Mouse (Mus musculus) midbrain, embryonic 11.5 days (tissue): Measurements from ENCODE around the gene Rab44. TPM values are rescaled to one million over a fixed set of nuclear protein-coding genes. Genes with fewer than 3 reads are reported as not detected.

Experiments
- ATAC-seq: fragments of 200-750 bp; cut with Nextera tagmentation; 2 replicates; pipeline ENCODE4 v1.8.0; 2017; ENCODE audit warnings: moderate TSS enrichment, moderate library complexity; ENCODE audit not compliant: low FRiP score
- DNase-seq: peaks from one replicate; pipeline ENCODE4 v3.0.0; 2015; ENCODE audit warnings: low spot score; ENCODE audit errors: missing footprints
- H3K27ac ChIP-seq: fragments of 300-500 bp; sonication (generic); 2 replicates; pipeline ENCODE4 v1.5.1; 2014; ENCODE audit warnings: low read depth, low read length
- H3K27me3 ChIP-seq: fragments of 300-500 bp; sonication (generic); 2 replicates; pipeline ENCODE4 v1.6.1; 2014; ENCODE audit warnings: mild to moderate bottlenecking, low read length, moderate library complexity, mixed read lengths; ENCODE audit not compliant: control insufficient read depth, insufficient read depth
- H3K36me3 ChIP-seq: fragments of 300-500 bp; sonication (generic); 2 replicates; pipeline ENCODE4 v1.6.1; 2014; ENCODE audit warnings: mild to moderate bottlenecking, low read length, moderate library complexity, mixed read lengths; ENCODE audit not compliant: control insufficient read depth, insufficient read depth
- H3K4me1 ChIP-seq: fragments of 300-500 bp; sonication (generic); 2 replicates; pipeline ENCODE4 v1.6.1; 2014; ENCODE audit warnings: low read length; ENCODE audit not compliant: control insufficient read depth, insufficient read depth
- H3K4me2 ChIP-seq: fragments of 300-500 bp; sonication (generic); 2 replicates; pipeline ENCODE4 v1.6.1; 2014; ENCODE audit warnings: mild to moderate bottlenecking, moderate library complexity
- H3K4me3 ChIP-seq: fragments of 300-500 bp; sonication (generic); 2 replicates; pipeline ENCODE4 v1.5.1; 2014; ENCODE audit warnings: low read depth, low read length
- H3K9ac ChIP-seq: fragments of 300-500 bp; sonication (generic); 2 replicates; pipeline ENCODE4 v1.6.1; 2014; ENCODE audit warnings: low read length
- H3K9me3 ChIP-seq: fragments of 300-500 bp; sonication (generic); 2 replicates; pipeline ENCODE4 v1.6.1; 2016; ENCODE audit warnings: low read length; ENCODE audit not compliant: control insufficient read depth
- WGBS: fragments of 180-500 bp; shearing (Covaris S2); extraction: QIAGEN DNeasy Blood & Tissue Kit; methylation state at CpG from one replicate; pipeline ENCODE4 v1.1.7; 2014; 5-methylcytosine and 5-hydroxymethylcytosine counted together
- polyA plus RNA-seq: library from polyadenylated mRNA; unstranded; fragments of >200 nt; fragmentation: Nextera tagmentation; extraction: Ambion mirVana; gene quantifications from 2 replicates; pipeline ENCODE4 v1.2.1, GENCODE M21; 2014

The Rab44 gene
- polyA plus RNA-seq, 1 experiment from 2014 or later: 0.44 TPM

DNA sequence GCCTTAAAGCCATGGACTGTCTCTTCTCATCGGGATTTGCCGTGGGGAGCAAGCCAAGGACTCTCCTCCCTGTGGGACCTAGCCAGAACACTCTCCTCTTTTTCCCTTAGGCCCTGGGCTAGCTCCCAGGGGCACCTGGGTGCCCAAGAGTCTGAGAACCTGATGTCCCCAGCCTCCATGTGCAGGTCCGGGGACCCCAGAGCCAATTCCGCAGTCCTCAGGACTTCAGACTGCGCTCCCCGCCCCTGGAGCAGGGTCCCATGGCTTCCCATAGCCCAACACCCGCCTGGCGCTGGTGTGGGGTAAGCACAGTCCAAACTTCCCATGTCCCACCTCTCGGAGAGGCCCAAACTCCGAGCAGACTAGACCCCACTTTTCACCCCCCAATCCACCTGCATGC is 28.7 kb upstream of the Rab44 start:
- H3K36me3 ChIP-seq: no peaks in the 10 kb centered on the region
- 78% methylated on average over 10 of the region's 10 CpGs for WGBS

DNA sequence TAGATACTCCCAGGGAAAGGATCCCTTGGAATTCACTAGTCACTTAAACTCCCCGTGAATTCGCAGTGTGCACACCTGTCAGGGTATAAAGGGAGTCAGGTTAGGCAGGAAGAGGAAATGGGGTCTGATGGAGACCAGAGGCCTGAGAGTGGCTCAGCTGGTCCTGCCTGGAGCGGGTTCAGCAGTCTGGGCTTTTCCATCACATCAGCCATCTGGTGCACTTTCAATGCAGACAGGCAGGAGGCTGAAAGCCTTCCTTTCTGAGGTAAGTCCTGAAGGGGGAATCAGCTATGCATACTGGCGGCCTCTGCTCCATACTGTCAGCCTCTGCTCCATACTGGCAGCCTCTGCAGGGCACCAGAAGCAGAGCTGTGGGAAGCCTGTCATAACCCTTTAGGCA is 27.0 kb upstream of the Rab44 start:
- Histone ChIP-seq H3K36me3 (no peaks in the 10 kb centered on the region), H3K27ac (no peak overlapping the region), H3K4me3 (no peak overlapping the region), H3K9ac (no peak overlapping the region), H3K27me3 (peaks cover 4% of the 10 kb centered on the region; the same call in 1 of the 2 replicates), H3K9me3 (no peaks in the 10 kb centered on the region), H3K4me1 (no peaks in the 10 kb centered on the region), H3K4me2 (no peak overlapping the region)
- no peak for DNase-seq
- WGBS: 86% methylated on average over 4 of the region's 4 CpGs
- ATAC-seq: no peak

More for the DNA sequence above, 28.7 kb upstream of the Rab44 start:
- Histone ChIP-seq H3K4me3 (no peak overlapping the region), H3K9ac (no peak overlapping the region), H3K4me2 (no peak overlapping the region), H3K27ac (no peak overlapping the region), H3K9me3 (no peaks in the 10 kb centered on the region), H3K27me3 (peaks cover 15% of the 10 kb centered on the region; the same call in 1 of the 2 replicates), H3K4me1 (peaks cover 10% of the 10 kb centered on the region; the same call in 1 of the 2 replicates)
- ATAC-seq (no peak), DNase-seq (no peak)

DNA sequence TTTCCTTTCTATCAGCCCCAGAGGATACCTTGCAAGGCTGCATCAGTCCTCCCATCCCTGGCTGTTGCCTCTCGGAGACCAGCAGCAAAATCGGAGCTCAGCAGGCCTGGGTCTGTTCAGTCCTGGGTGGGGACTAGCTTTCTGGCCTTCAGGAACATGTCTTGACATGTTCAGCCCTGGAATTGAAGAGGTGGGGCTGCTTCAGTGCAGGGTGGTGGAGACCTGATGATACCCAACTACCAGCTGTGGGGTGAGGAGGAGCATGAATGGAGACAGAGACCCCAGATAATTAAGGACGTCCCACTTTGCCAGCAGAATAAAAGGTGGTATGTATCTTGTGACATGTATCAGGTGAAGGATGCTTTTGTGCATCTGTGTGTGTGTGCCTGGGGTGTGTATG is 23.2 kb upstream of the Rab44 start, which contains the start of gene Cdkn1a:
Cdkn1a (plus strand) TSS at position 201 of the 400 bp plus-strand sequence.
- 83% methylated on average over 3 of the region's 3 CpGs for WGBS
- peaks cover 25% of the 10 kb centered on the region for H3K27me3 ChIP-seq
- no peaks in the 10 kb centered on the region for H3K36me3 ChIP-seq
- H3K9ac ChIP-seq: no peak within 1 kb of the TSS
- no peak within 1 kb of the TSS for H3K4me2 ChIP-seq
- H3K9me3 ChIP-seq: no peaks in the 10 kb centered on the region
- DNase-seq (peak; percentile 69), ATAC-seq (no peak)
- peaks cover 15% of the 10 kb centered on the region for H3K4me1 ChIP-seq
- no peak within 1 kb of the TSS for H3K27ac ChIP-seq
- H3K4me3 ChIP-seq: no peak within 1 kb of the TSS

DNA sequence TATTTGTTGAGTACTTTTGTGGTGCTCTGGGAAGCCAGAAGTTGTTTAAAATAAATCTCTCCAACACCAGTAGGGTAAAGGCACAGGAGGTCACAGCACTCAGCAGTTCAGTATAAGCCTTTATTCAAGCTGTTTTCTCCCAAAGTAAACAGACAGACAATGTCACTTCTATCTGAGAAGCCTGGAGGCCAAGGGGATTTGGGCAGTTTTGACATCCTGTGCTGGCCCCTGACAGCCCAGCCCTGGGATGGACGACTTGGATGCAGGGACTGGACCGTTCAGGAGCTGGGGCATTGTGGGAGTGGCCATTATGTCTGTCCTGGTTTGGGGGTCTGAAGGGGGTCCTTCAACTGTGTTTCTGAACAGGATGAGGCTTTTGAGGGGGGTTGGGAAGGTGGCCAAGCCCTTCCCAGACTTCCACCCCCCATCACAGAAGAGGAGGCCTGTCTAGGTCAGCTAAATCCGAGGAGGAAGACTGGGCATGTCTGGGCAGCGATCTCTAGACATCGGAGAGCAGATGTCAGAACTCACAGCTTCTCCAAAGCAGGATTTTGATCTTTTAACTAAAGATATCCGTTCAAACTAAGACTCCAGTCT is 22.5 kb upstream of the Rab44 start:
- Histone ChIP-seq H3K27me3 (peaks cover 25% of the 10 kb centered on the region), H3K9me3 (no peaks in the 10 kb centered on the region), H3K9ac (no peak overlapping the region), H3K27ac (no peak overlapping the region), H3K4me3 (no peak overlapping the region), H3K36me3 (no peaks in the 10 kb centered on the region), H3K4me2 (no peak overlapping the region), H3K4me1 (peaks cover 15% of the 10 kb centered on the region)
- 46% methylated on average over 6 of the region's 6 CpGs for WGBS
- peak; percentile 80 for DNase-seq
- no peak for ATAC-seq

DNA sequence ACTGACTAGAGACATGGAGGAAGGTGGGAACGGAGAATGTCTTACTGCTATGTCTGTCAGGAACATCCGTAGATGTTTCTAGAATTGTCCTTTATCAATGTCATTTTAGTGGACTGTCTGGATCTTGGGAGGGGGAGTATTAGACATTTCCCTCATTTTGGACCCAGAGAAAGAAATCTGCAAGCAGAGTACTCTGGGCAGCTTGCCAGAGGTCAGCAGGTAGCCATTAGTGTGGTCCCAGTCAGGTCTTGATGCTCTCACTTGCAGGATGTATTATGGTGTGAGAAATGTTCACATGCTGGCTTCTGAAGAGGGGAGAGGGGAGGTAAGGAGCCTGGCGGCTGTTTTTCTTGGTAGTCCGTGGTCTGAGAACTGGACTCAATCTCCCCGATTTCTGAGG is 21.4 kb upstream of the Rab44 start:
- peaks cover 15% of the 10 kb centered on the region for H3K4me1 ChIP-seq
- H3K27me3 ChIP-seq: peaks cover 25% of the 10 kb centered on the region
- 69% methylated on average over 5 of the region's 5 CpGs for WGBS
- no peak overlapping the region for H3K9ac ChIP-seq
- no peaks in the 10 kb centered on the region for H3K9me3 ChIP-seq
- no peak overlapping the region for H3K4me3 ChIP-seq
- H3K36me3 ChIP-seq: no peaks in the 10 kb centered on the region
- H3K27ac ChIP-seq: no peak overlapping the region
- ATAC-seq: no peak
- no peak overlapping the region for H3K4me2 ChIP-seq
- peak; percentile 81 for DNase-seq

DNA sequence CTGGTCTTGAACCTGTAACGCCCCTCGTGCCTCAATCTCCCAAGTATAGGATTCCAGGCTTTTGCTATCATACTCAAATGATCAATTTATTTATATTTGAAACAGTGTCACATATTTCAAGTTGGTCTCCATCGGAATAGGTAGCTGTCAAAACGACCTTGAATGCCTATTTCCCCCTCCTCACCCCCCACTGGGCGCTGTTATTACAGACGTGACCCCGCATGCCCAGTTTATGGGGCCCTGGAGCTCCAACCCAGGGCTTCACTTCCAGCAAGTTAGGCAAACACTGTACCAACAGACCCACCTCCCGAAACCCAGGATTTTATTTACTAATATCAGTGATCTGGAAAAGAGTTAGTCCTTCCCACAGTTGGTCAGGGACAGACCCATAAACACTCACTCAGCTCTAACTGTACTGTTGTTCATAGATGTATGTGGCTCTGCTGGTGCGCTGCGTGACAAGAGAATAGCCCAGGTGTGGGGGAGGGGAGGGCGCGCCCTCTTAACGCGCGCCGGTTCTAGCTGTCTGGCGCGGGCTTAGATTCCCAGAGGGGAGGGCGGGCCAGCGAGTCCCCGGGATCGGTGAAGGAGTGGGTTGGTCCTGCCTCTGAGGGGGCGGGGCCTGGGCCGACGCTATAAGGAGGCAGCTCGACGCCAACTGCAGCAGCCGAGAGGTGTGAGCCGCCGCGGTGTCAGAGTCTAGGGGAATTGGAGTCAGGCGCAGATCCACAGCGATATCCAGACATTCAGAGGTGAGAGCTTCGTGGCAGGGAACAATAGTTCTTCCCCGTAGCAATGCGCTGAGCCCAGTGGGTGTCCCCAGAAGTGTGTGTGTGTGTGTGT is 20.6 kb upstream of the Rab44 start:
- 9% methylated on average over 36 of the region's 36 CpGs for WGBS
- H3K27me3 ChIP-seq: peaks cover 25% of the 10 kb centered on the region
- H3K27ac ChIP-seq: no peak overlapping the region

DNA sequence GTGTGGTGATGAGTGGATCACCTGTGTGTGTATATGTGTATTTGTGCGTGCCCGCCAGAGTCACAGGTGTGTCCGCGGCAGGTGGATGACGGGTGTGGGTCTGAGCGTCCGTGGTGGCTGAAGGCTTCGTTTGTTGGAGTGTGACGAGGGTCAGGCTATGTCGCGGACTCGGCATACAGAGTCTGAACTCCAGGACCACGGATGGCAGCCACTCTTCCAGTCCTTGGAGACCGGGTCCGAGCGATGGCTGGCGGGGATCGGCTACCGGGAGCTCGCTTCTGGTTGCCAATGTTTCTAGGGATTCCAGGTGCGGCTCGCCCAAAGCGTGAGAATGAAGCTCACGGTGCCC is 20.0 kb upstream of the Rab44 start:
- ATAC-seq (no peak; the same call in 1 of the 2 replicates), DNase-seq (no peak)
- peaks cover 25% of the 10 kb centered on the region for H3K27me3 ChIP-seq
- no peaks in the 10 kb centered on the region for H3K9me3 ChIP-seq
- no peak overlapping the region for H3K27ac ChIP-seq
- under 1% methylated on average over 24 of the region's 24 CpGs for WGBS
- no peaks in the 10 kb centered on the region for H3K36me3 ChIP-seq
- H3K4me2 ChIP-seq: peak overlapping the region; percentile 59
- H3K4me1 ChIP-seq: peaks cover 15% of the 10 kb centered on the region
- H3K4me3 ChIP-seq: peak overlapping the region; percentile 39
- H3K9ac ChIP-seq: peak overlapping the region; percentile 59

More for the DNA sequence above, 20.6 kb upstream of the Rab44 start:
- ATAC-seq (peak; percentile 83), DNase-seq (peak; percentile 96)
- Histone ChIP-seq H3K9me3 (no peaks in the 10 kb centered on the region), H3K4me3 (peak overlapping the region; percentile 39), H3K36me3 (no peaks in the 10 kb centered on the region), H3K9ac (peak overlapping the region; percentile 9; the same call in 1 of the 2 replicates), H3K4me1 (peaks cover 15% of the 10 kb centered on the region), H3K4me2 (peak overlapping the region; percentile 59)

DNA sequence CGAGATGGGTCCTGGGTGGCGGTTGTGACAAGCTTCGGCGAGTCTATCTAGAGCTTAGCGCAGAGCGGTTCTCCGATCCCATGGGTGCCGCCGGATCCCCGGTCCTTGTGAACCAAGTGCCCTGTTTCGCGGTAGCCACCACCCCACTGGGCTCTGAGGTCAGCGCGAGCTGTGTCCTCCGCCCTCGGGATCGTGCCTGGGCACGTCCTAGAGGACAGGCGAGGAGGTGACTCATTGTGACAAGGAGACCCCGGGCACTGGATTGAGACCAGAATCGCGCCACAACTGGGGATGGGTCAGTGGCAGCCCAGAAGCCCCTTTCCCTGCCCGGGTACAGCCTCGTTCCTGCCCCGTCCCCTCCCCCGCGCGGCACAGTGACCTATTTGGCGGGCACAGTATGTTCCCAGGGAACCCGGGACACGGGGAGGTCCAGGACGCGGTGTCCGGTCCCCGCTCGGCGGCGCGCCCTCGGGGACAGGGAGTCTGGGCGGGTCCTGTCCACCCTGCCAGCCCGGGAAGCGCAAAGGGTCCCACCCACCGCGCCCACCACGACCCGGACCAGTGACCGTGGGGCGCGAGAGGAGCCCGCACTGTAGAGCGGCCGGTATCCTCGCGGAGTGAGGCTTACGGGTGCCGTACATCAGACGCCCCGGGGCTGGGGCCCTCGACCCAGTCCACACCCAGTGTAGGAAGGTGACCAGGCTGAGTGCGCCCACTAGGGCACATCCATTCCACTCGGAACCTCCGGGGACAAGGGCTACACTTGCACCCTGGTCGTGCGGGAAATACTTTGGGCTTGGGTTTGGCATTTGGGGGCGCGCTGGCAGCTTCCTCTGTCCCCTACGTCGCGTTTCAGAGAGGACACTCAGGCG is 19.4 kb upstream of the Rab44 start:
- Histone ChIP-seq H3K4me3 (peak overlapping the region; percentile 39), H3K27me3 (peaks cover 25% of the 10 kb centered on the region), H3K4me2 (peak overlapping the region; percentile 59), H3K4me1 (peaks cover 15% of the 10 kb centered on the region), H3K9ac (peak overlapping the region; percentile 59), H3K27ac (no peak overlapping the region), H3K36me3 (no peaks in the 10 kb centered on the region), H3K9me3 (no peaks in the 10 kb centered on the region)
- WGBS: 1% methylated on average over 70 of the region's 71 CpGs
- ATAC-seq: peak; percentile 60
- peak; percentile 96 for DNase-seq
